Mouse (Mus musculus) heart, adult 2 months (tissue): ENCODE data around the gene Cep170b.

ENCODE experiments used
- CTCF ChIP-seq: fragments of 200-600 bp; IDR thresholded peaks from 2 replicates; pipeline ENCODE4 v1.8.1; 2022; ENCODE audit warnings: antibody characterized with exemption, mild to moderate bottlenecking, moderate library complexity
- EP300 ChIP-seq: fragments of 200-500 bp; IDR thresholded peaks from 2 replicates; pipeline ENCODE4 v1.6.1; 2011; ENCODE audit warnings: low read depth, low read length, control low read depth; ENCODE audit not compliant: insufficient read depth

- no peak for TF ChIP-seq EP300
- no peak for TF ChIP-seq CTCF
These were observed 17.6 kb upstream of the Cep170b start for GRCm38 (mm10) chr12:112702374-112703320.
